Mouse (Mus musculus): ENCODE data around the gene Ryr1. TPM values are rescaled to one million over a fixed set of nuclear protein-coding genes. Genes with fewer than 3 reads are reported as not detected.

Ryr1 gene
- polyA plus RNA-seq, 1 experiment, result 9.5 TPM

DNA sequence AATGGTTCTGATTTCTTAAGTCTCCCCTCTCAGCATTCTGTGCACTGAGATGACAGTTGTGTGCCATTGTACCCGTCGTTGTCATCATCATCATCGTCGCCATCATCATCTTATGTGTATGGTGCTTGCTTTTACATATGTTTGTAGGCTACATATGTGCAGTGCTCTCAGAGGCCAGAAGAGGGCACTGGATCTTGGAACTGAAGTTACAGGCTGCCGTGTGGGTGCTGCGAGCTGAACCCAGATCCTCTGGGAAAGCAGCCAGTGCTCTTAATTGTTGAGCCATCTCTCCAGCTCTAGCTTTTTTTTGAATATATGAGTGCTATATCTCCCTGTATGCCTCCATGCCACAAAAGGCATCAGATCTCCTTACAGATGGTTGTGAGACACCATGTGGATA lies 87.7 kb downstream of the Ryr1 start:
- Histone ChIP-seq H3K27me3 (ENCODE audit: control insufficient read depth, insufficient read depth, low read length) (no peaks in the 10 kb centered on the region), H3K4me3 (replicated peaks; ENCODE audit: insufficient read depth, low read depth, low read length) (no peak overlapping the region), H3K27ac (ENCODE audit: insufficient read depth, low read length) (no peak overlapping the region), H3K4me1 (ENCODE audit: control insufficient read depth, insufficient read depth, low read length) (no peaks in the 10 kb centered on the region)
- no peak for DNase-seq
- TF ChIP-seq POLR2A (IDR thresholded peaks at IDR 0.05; ENCODE audit: borderline replicate concordance, insufficient read depth, low read length) (no peak), CTCF (IDR thresholded peaks at IDR 0.05; ENCODE audit: borderline replicate concordance, insufficient read depth, low read depth, low read length) (no peak)
- 82% methylated on average over 6 of the region's 6 CpGs for WGBS

DNA sequence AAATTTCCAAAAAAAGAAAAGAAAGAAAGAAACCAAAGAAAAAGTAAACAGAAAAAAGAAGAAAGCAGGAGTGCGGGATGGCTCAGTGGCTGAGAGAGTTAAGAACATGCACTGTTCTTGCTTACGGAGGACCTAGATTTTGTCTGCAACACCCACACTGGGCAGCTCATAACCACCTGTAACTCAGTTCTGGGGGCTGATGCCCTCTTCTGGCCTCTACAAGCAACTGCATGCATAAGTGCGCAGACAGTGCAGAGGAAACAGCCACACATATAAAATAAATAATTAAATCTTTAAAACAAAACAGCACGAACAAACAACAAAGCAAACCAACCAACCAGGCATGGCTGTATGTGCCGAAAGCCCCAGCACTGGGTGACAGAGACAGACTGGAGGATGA lies 92.3 kb downstream of the Ryr1 start:
- TF ChIP-seq CTCF (IDR thresholded peaks at IDR 0.05; ENCODE audit: borderline replicate concordance, insufficient read depth, low read depth, low read length), result no peak
- no peak for TF ChIP-seq POLR2A (IDR thresholded peaks at IDR 0.05; ENCODE audit: borderline replicate concordance, insufficient read depth, low read length)
- 82% methylated on average over 5 of the region's 5 CpGs for WGBS
- no peak overlapping the region for H3K4me3 ChIP-seq (replicated peaks; ENCODE audit: insufficient read depth, low read depth, low read length)
- no peak for DNase-seq
- no peaks in the 10 kb centered on the region for H3K27me3 ChIP-seq (ENCODE audit: control insufficient read depth, insufficient read depth, low read length)
- no peak overlapping the region for H3K27ac ChIP-seq (ENCODE audit: insufficient read depth, low read length)
- no peaks in the 10 kb centered on the region for H3K4me1 ChIP-seq (ENCODE audit: control insufficient read depth, insufficient read depth, low read length)

DNA sequence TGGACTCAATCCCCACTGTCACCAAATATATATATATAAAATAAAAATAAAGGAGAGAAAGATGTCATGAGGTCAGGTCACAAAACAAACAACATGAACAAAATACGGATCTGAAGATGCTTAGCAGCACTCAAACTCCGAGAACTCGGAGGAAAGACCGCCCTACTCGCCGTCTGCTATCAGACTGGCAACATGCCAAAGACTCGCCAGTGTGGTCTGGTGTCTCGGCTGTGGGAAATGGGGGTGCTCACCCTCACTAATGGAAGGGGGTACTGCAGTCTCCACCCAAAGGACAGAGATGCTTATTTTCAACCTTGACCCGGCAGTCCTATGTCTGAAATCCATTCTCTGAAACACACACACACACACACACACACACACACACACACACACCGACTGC lies 93.3 kb downstream of the Ryr1 start:
- TF ChIP-seq POLR2A (IDR thresholded peaks at IDR 0.05; ENCODE audit: borderline replicate concordance, insufficient read depth, low read length) (no peak), CTCF (IDR thresholded peaks at IDR 0.05; ENCODE audit: borderline replicate concordance, insufficient read depth, low read depth, low read length) (no peak)
- Histone ChIP-seq H3K27ac (ENCODE audit: insufficient read depth, low read length) (no peak overlapping the region), H3K27me3 (ENCODE audit: control insufficient read depth, insufficient read depth, low read length) (no peaks in the 10 kb centered on the region), H3K4me3 (replicated peaks; ENCODE audit: insufficient read depth, low read depth, low read length) (no peak overlapping the region), H3K4me1 (ENCODE audit: control insufficient read depth, insufficient read depth, low read length) (no peaks in the 10 kb centered on the region)
- WGBS, result 26% methylated on average over 10 of the region's 10 CpGs
- DNase-seq, result no peak

DNA sequence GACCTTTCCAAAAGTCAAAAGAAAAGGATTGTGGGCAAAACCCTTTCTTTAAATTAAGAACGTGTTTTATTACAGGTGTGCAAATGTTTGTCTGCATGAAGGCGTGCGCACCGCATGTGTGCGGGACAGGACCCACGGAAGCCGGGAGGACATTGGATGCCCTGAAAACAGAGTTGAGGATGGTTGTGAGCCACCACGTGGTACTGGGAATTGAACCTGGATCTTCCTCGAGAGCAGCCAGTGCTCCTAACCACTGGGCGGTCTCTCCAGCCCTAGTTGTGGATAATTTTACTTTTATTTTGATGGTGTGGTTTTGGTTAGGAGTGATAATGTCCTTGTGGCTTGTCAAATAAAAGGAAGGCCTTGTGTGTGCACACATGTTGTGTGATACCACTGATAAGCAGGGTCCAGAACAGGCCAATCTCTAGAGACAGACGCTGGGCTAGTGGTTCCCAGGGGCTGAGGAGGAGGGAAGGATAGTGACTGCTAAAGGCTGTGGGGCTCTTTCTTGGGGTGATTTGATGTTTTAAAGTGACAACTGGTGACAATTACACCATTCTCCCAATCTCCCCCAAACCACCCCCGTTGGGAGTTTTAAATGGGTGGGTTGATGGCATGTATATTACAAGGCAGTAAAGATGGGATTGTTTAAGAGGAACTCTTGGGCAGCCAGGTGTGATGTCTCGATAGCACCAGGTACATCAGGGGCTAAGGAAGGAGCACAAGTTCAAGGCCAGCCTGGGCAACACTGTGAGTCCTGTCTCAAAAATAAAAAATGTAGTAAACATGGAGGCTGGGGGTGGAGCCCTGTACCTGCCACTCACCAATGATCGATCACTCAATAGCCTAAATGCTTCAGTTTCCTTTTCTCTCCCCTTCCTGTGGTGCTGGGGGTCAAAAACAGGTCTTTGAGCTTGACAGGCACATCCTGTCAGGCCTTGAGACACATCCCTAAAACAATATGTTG lies 95.0 kb downstream of the Ryr1 start:
- 88% methylated on average over 14 of the region's 14 CpGs for WGBS
- DNase-seq, result no peak

DNA sequence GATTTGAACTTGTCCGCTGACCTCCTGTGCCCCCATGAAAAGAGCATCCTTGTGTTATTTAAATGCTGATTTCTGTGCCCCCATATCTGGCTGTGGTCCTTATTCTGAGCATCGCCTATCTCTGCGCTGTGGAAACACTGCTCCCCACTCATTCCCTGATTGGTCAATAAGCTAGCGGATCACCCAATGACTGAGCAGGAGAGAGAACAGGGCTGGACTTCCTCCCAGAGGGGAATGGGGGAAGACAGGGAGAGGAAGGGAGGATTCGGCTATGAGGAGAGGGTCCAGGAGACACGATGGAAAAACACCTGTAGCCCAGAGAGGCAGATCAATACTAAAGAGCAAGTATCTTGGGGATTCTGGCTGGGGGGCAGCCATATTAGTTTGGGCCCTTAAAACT lies 96.2 kb downstream of the Ryr1 start:
- H3K27me3 ChIP-seq (ENCODE audit: control insufficient read depth, insufficient read depth, low read length), result no peaks in the 10 kb centered on the region
- TF ChIP-seq CTCF (IDR thresholded peaks at IDR 0.05; ENCODE audit: borderline replicate concordance, insufficient read depth, low read depth, low read length) (no peak), POLR2A (IDR thresholded peaks at IDR 0.05; ENCODE audit: borderline replicate concordance, insufficient read depth, low read length) (no peak)
- 81% methylated on average over 6 of the region's 6 CpGs for WGBS
- no peaks in the 10 kb centered on the region for H3K4me1 ChIP-seq (ENCODE audit: control insufficient read depth, insufficient read depth, low read length)
- DNase-seq, result no peak
- no peak overlapping the region for H3K27ac ChIP-seq (ENCODE audit: insufficient read depth, low read length)
- H3K4me3 ChIP-seq (replicated peaks; ENCODE audit: insufficient read depth, low read depth, low read length), result no peak overlapping the region

More for the DNA sequence above, 95.0 kb downstream of the Ryr1 start:
- no peak for TF ChIP-seq CTCF (IDR thresholded peaks at IDR 0.05; ENCODE audit: borderline replicate concordance, insufficient read depth, low read depth, low read length)
- H3K27me3 ChIP-seq (ENCODE audit: control insufficient read depth, insufficient read depth, low read length), result no peaks in the 10 kb centered on the region
- H3K4me3 ChIP-seq (replicated peaks; ENCODE audit: insufficient read depth, low read depth, low read length), result no peak overlapping the region
- H3K4me1 ChIP-seq (ENCODE audit: control insufficient read depth, insufficient read depth, low read length), result no peaks in the 10 kb centered on the region
- no peak overlapping the region for H3K27ac ChIP-seq (ENCODE audit: insufficient read depth, low read length)

DNA sequence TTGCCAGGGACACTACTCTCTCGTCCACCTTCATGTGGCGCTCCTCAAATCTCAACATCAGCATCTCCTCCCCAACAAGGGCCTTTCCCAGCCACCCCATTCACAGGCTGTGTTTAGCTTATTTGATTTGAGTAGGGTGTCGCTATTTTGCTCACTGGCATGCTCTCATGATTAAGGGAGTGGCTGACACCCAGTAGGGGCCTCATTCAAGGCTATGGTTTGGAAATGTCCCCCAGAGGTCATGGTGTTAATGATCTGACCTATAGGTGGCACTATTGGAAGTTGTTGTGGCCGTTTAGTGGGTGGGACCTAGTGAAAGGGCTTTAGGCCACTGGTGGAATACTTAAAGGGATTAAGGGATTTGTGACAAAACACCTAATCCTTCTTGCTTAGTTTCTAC lies 98.2 kb downstream of the Ryr1 start:
- 78% methylated on average over 4 of the region's 4 CpGs for WGBS
- TF ChIP-seq CTCF (IDR thresholded peaks at IDR 0.05; ENCODE audit: borderline replicate concordance, insufficient read depth, low read depth, low read length), result no peak
- no peak for TF ChIP-seq POLR2A (IDR thresholded peaks at IDR 0.05; ENCODE audit: borderline replicate concordance, insufficient read depth, low read length)
- DNase-seq, result no peak
- H3K4me3 ChIP-seq (replicated peaks; ENCODE audit: insufficient read depth, low read depth, low read length), result no peak overlapping the region
- no peak overlapping the region for H3K27ac ChIP-seq (ENCODE audit: insufficient read depth, low read length)
- H3K4me1 ChIP-seq (ENCODE audit: control insufficient read depth, insufficient read depth, low read length), result no peaks in the 10 kb centered on the region
- H3K27me3 ChIP-seq (ENCODE audit: control insufficient read depth, insufficient read depth, low read length), result no peaks in the 10 kb centered on the region

DNA sequence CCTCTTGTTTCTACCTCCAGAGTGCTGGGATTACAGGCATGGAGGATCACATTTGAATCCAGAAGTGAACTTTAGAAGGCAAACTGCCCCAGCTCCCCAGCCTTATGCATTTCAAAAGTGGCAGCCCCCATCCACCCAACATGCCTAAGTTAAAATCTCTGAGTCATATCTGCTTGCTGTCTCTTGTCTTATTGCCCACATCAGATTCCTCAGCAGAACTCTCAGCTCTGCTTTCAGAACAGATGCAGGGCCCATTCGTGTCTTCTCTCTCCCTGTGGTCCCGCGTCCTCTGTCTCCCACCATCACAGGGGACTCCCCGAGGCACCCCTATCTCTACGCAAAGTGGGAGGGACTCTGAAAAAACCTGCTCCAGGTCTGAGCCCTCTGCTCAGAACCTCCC lies 98.8 kb downstream of the Ryr1 start:
- no peak overlapping the region for H3K4me3 ChIP-seq (replicated peaks; ENCODE audit: insufficient read depth, low read depth, low read length)
- TF ChIP-seq POLR2A (IDR thresholded peaks at IDR 0.05; ENCODE audit: borderline replicate concordance, insufficient read depth, low read length) (no peak), CTCF (IDR thresholded peaks at IDR 0.05; ENCODE audit: borderline replicate concordance, insufficient read depth, low read depth, low read length) (no peak)
- H3K27ac ChIP-seq (ENCODE audit: insufficient read depth, low read length), result no peak overlapping the region
- no peaks in the 10 kb centered on the region for H3K4me1 ChIP-seq (ENCODE audit: control insufficient read depth, insufficient read depth, low read length)
- no peak for DNase-seq
- 75% methylated on average over 5 of the region's 5 CpGs for WGBS
- no peaks in the 10 kb centered on the region for H3K27me3 ChIP-seq (ENCODE audit: control insufficient read depth, insufficient read depth, low read length)

DNA sequence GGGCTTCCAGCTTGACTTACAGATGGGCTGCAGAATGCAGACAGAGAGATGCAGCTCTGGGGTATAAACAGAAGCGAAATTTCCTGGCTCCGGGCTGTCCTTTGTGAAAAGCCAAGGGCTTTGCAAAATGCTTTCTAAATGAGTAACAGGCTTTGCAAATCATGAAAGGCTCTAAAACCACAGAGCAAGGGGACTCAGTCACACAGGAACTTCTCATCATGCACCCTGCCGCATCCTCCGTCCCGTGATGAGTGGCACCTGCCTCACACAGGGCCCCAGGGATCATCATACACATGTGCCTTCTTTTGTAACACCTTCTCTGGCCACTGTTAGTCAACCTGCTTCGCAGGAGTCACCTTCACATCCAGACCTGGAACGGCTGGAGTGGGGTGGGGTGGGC lies 99.4 kb downstream of the Ryr1 start:
- no peaks in the 10 kb centered on the region for H3K4me1 ChIP-seq (ENCODE audit: control insufficient read depth, insufficient read depth, low read length)
- H3K4me3 ChIP-seq (replicated peaks; ENCODE audit: insufficient read depth, low read depth, low read length), result no peak overlapping the region
- no peak for DNase-seq
- TF ChIP-seq CTCF (IDR thresholded peaks at IDR 0.05; ENCODE audit: borderline replicate concordance, insufficient read depth, low read depth, low read length) (no peak), POLR2A (IDR thresholded peaks at IDR 0.05; ENCODE audit: borderline replicate concordance, insufficient read depth, low read length) (no peak)
- no peak overlapping the region for H3K27ac ChIP-seq (ENCODE audit: insufficient read depth, low read length)
- 81% methylated on average over 7 of the region's 7 CpGs for WGBS
- H3K27me3 ChIP-seq (ENCODE audit: control insufficient read depth, insufficient read depth, low read length), result no peaks in the 10 kb centered on the region
